Mouse (Mus musculus): Measurements from ENCODE around the gene Ocm. TPM values are rescaled to one million over a fixed set of nuclear protein-coding genes. Genes with fewer than 3 reads are reported as not detected.
"Not testable (repeated sequence)": the region's sequence is repeated elsewhere in the genome, so short reads cannot be mapped to it uniquely, and the experiment has no call there.

Ocm gene
- polyA plus RNA-seq (2012; rRNA removed), result not detected in 2 replicates

- no peak for DNase-seq (ENCODE audit: low spot score)
These were observed at the start of gene Ocm for GRCm38 (mm10) chr5:144026620-144027263. Ocm (minus strand) TSS chr5:144026670.

- DNase-seq (ENCODE audit: low spot score), result no peak
These were observed 44.8 kb upstream of the Ocm start for GRCm38 (mm10) chr5:144071249-144071648.

- no peak for DNase-seq (ENCODE audit: low spot score)
These were observed 43.6 kb upstream of the Ocm start for GRCm38 (mm10) chr5:144070064-144070463.

GRCm38 (mm10) chr5:144066036-144066435, 39.6 kb upstream of the Ocm start:
- DNase-seq (ENCODE audit: low spot score), result no peak

GRCm38 (mm10) chr5:144064093-144064492, 37.6 kb upstream of the Ocm start:
- no peak for DNase-seq (ENCODE audit: low spot score)

- no peak for DNase-seq (ENCODE audit: low spot score)
These were observed 27.9 kb upstream of the Ocm start for GRCm38 (mm10) chr5:144054340-144054739.

GRCm38 (mm10) chr5:144053450-144053849, 27.0 kb upstream of the Ocm start:
- no peak for DNase-seq (ENCODE audit: low spot score)

GRCm38 (mm10) chr5:144051268-144051667, 24.8 kb upstream of the Ocm start:
- no peak for DNase-seq (ENCODE audit: low spot score)

GRCm38 (mm10) chr5:144049881-144050280, 23.4 kb upstream of the Ocm start:
- DNase-seq (ENCODE audit: low spot score), result no peak

GRCm38 (mm10) chr5:144047324-144047723, 20.9 kb upstream of the Ocm start:
- DNase-seq (ENCODE audit: low spot score), result no peak

- no peak for DNase-seq (ENCODE audit: low spot score)
These were observed 16.7 kb upstream of the Ocm start for GRCm38 (mm10) chr5:144043166-144043565.

GRCm38 (mm10) chr5:144040720-144041364, 14.4 kb upstream of the Ocm start:
- DNase-seq (ENCODE audit: low spot score), result peak; percentile 64

- no peak for DNase-seq (ENCODE audit: low spot score)
These were observed 13.4 kb upstream of the Ocm start for GRCm38 (mm10) chr5:144039886-144040285.

GRCm38 (mm10) chr5:144039156-144039675, 12.7 kb upstream of the Ocm start:
- DNase-seq (ENCODE audit: low spot score), result no peak

- DNase-seq (ENCODE audit: low spot score), result no peak
These were observed 10.5 kb upstream of the Ocm start for GRCm38 (mm10) chr5:144036952-144037351.

- no peak for DNase-seq (ENCODE audit: low spot score)
These were observed 8.1 kb upstream of the Ocm start for GRCm38 (mm10) chr5:144034567-144034966.

- no peak for DNase-seq (ENCODE audit: low spot score)
These were observed 6.0 kb upstream of the Ocm start for GRCm38 (mm10) chr5:144032491-144032890.

GRCm38 (mm10) chr5:144015845-144016244, 10.6 kb downstream of the Ocm start:
- no peak for DNase-seq (ENCODE audit: low spot score)

GRCm38 (mm10) chr5:144015312-144015650, 11.2 kb downstream of the Ocm start:
- DNase-seq (ENCODE audit: low spot score), result no peak

- DNase-seq (ENCODE audit: low spot score), result peak; percentile 61
These were observed 11.7 kb downstream of the Ocm start, which contains the start of gene Ccz1 for GRCm38 (mm10) chr5:144014551-144015311. Ccz1 (minus strand) TSS chr5:144014877.

- DNase-seq (ENCODE audit: low spot score), result not testable (repeated sequence)
These were observed 12.9 kb downstream of the Ocm start for GRCm38 (mm10) chr5:144013366-144014134.
